Mouse (Mus musculus) testis, adult 2 months (tissue): ENCODE measurements at regions not wholly inside any gene's neighbourhood (a gene's known extent, or its start where the extent isn't known, plus 50 kb on each side); places are given as distances from the start of the nearest gene placed in this dataset.

Experiments
- CTCF ChIP-seq: fragments of 200-500 bp; IDR thresholded peaks from 2 replicates; pipeline ENCODE4 v1.5.1; 2012; ENCODE audit warnings: low read depth, mild to moderate bottlenecking, inconsistent platforms, low read length, moderate library complexity; ENCODE audit not compliant: control insufficient read depth, insufficient read depth, insufficient replicate concordance
- POLR2A ChIP-seq: fragments of 200-500 bp; IDR thresholded peaks from 2 replicates; pipeline ENCODE4 v1.6.1; 2012; ENCODE audit warnings: low read depth, mild to moderate bottlenecking, inconsistent platforms, low read length, moderate library complexity; ENCODE audit not compliant: control insufficient read depth

DNA sequence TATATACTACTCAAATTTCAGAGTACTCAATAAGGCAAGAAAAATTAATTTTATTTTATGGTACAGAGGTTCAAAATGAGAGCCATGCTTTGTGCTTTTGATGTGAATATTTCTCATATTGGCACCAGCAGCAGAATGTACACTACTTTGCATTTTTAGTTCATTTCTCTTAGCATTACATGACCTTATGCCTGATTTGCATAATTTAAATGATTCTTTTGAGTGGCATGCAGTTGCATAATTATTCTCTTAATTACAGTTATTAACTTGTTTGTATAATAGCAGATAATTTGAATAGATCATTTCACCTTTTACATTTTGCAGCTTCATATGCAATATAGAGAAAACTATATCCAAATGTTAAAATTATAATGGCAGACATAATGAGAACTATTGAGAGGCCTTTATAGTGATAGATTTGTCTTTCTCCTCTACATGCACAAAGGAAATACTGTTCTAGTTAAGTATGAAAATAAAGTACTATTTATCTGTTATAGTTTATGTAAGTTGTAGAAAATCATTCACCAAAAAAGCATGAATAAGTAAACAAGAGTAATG lies 374.6 kb downstream of the Tmem161b start:
- TF ChIP-seq CTCF (no peak), POLR2A (no peak)
